Mouse (Mus musculus): ENCODE results near the gene Prkcg.
"Not testable (repeated sequence)": the region's sequence is repeated elsewhere in the genome, so short reads cannot be mapped to it uniquely, and the experiment has no call there.

The Prkcg gene

GRCm38 (mm10) chr7:3291197-3291596 is 2.2 kb downstream of the Prkcg start:
- DNase-seq = peak; percentile 59

- DNase-seq = no peak
Measured at GRCm38 (mm10) chr7:3291764-3292163, 2.8 kb downstream of the Prkcg start.

GRCm38 (mm10) chr7:3292271-3292670 is 3.3 kb downstream of the Prkcg start:
- not testable (repeated sequence) for DNase-seq

- peak; percentile 94 for DNase-seq
Measured at GRCm38 (mm10) chr7:3292791-3293190, 3.8 kb downstream of the Prkcg start.

- DNase-seq = no peak
Measured at GRCm38 (mm10) chr7:3294794-3295193, 5.8 kb downstream of the Prkcg start.

- no peak for DNase-seq
Measured at GRCm38 (mm10) chr7:3295321-3296110, 6.5 kb downstream of the Prkcg start.

- no peak for DNase-seq
Measured at GRCm38 (mm10) chr7:3296711-3297110, 7.7 kb downstream of the Prkcg start.

GRCm38 (mm10) chr7:3299941-3300617 is 11.1 kb downstream of the Prkcg start:
- peak; percentile 43 for DNase-seq

- no peak for DNase-seq
Measured at GRCm38 (mm10) chr7:3300891-3301627, 12.1 kb downstream of the Prkcg start.

GRCm38 (mm10) chr7:3301628-3302555 is 12.9 kb downstream of the Prkcg start:
- peak; percentile 32 for DNase-seq

GRCm38 (mm10) chr7:3302556-3303275 is 13.7 kb downstream of the Prkcg start:
- DNase-seq = peak; percentile 27

GRCm38 (mm10) chr7:3303276-3303781 is 14.3 kb downstream of the Prkcg start:
- DNase-seq = peak; percentile 50

- no peak for DNase-seq
Measured at GRCm38 (mm10) chr7:3303789-3304188, 14.8 kb downstream of the Prkcg start.

GRCm38 (mm10) chr7:3304298-3304697 is 15.3 kb downstream of the Prkcg start:
- DNase-seq = no peak

GRCm38 (mm10) chr7:3306400-3306799 is 17.4 kb downstream of the Prkcg start:
- DNase-seq = no peak

- DNase-seq = no peak
Measured at GRCm38 (mm10) chr7:3308646-3309045, 19.7 kb downstream of the Prkcg start.

GRCm38 (mm10) chr7:3310233-3310632 is 21.3 kb downstream of the Prkcg start:
- no peak for DNase-seq

GRCm38 (mm10) chr7:3313571-3313970 is 24.6 kb downstream of the Prkcg start:
- no peak for DNase-seq

GRCm38 (mm10) chr7:3314121-3314520 is 25.1 kb downstream of the Prkcg start:
- no peak for DNase-seq

- DNase-seq = no peak
Measured at GRCm38 (mm10) chr7:3317704-3318103, 28.7 kb downstream of the Prkcg start.

GRCm38 (mm10) chr7:3320856-3321255 is 31.9 kb downstream of the Prkcg start:
- DNase-seq = no peak

- DNase-seq = no peak
Measured at GRCm38 (mm10) chr7:3323826-3324225, 34.8 kb downstream of the Prkcg start.

All from lung, postnatal 14 days (tissue).